Mouse (Mus musculus): ENCODE measurements at regions not wholly inside any gene's neighbourhood (a gene's known extent, or its start where the extent isn't known, plus 50 kb on each side); places are given as distances from the start of the nearest gene placed in this dataset.

DNA sequence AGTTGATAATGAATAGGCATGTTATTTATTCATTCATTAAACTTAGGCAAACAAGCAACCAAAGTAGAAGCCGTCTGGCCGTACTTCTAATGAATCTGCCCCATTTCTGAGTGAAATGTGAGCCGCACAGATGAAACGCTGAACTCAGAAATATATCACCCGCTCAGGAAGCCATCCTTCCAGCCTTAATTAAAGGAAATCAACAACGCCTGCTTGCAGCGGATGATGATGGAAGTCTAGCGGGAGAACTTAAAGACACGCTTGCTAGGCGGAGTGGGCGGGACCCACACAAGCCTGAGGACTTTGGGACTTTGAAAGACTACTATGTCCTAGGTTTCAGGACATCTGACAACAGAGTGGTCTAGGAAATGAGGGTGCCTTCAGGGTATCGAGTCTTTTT, 117.7 kb upstream of the Xylt1 start:
- no peak for DNase-seq (ENCODE audit: low spot score in 2 of 2)

DNA sequence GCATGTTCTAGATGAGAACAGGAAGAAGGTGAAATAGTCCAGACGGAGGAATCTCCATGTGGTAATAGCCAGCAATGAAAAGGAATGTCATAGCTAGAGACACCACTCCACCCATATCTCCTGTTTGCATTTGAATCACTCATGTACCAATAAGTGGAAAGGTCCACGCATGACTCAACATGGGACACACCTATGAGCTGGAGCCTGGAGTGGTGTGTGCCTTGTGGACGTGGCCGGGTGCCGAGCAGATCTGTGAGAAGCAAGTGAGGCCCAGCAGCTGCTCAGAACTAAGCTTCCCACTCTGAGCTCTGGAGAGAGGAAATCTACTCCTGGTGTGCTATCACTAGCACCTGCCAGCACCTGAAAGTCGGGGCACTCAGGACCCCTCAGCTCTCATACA, 116.4 kb upstream of the Xylt1 start:
- DNase-seq (ENCODE audit: low spot score in 2 of 2) = no peak

DNA sequence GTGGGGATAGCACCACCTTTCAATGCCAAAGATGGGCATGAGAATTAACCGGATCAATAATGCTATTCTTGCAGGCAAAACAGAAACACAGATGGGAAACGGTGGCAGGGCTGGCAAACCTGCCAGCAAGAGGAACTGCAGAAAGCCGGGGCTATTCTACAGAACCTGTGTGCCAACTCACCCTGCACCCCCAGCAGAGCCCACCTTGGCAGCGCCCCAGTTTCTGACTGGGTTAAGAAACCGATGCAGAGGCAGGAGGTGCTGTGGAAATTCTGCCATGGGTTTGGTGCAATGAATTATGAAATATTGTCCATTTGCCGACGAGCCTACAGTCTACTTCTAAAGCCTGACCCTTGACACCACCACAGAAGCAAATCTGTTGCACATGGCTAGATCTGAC, 112.7 kb upstream of the Xylt1 start:
- peak in 1 of 2 experiments; percentile 51 for DNase-seq (ENCODE audit: low spot score in 2 of 2)

DNA sequence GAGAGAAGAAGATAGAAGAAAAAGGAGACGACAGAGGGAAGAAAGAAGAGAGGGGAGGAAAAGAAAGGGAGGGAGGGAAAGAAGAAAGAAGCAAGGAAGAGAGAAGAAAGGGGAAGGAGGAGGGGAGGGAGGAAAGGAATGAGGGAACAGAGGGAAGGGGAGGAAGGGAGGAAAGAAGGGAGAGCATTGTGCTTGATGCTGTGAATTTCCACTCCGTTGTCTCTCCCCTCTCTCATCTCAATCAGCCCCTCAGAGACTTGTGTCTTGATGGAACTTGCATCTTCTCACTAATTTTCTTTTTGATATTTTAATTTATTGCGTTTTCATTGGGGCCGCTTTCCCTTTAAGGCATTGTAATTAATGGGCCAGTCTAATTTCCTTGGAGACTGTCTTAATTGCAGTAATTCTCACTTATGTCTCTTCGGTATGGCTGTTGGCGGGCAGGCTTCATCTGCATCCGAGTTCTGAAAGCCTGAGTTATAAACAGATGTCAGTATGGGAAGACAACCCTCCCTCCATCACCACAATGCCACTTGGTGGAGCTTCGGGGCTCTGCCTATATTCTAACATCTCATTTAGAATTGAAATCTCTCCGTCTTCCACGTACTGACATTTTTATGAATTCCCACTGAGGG, 111.4 kb upstream of the Xylt1 start:
- DNase-seq (ENCODE audit: low spot score in 2 of 2) = no peak

DNA sequence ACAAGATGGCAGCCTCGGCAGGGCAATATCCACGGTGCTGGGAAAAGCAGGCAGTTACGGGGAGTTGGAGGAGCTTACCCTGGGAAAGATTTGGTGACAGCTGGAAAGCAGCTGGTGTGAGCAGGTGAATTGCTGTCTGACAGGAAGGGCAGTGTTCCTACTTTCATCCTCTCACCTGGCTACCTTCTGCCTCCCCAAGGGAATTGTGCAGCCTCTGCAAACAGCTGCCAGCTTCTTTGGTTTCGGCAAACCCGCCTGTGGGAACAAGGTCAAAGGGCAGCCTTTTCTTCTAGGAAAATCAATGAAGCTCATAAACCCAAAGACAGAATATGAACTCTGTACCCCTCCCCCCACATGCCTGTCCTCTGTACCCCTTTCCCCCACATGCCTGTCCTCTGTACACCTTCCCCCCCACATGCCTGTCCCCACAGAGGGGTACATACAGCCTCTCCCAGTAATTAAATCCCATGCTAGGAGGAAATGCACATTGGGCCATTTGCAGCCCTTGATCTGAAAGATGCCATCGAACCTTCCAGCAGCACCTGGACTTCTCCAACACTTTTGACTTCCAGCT, 102.3 kb upstream of the Xylt1 start:
- DNase-seq (ENCODE audit: low spot score in 2 of 2) = no peak

DNA sequence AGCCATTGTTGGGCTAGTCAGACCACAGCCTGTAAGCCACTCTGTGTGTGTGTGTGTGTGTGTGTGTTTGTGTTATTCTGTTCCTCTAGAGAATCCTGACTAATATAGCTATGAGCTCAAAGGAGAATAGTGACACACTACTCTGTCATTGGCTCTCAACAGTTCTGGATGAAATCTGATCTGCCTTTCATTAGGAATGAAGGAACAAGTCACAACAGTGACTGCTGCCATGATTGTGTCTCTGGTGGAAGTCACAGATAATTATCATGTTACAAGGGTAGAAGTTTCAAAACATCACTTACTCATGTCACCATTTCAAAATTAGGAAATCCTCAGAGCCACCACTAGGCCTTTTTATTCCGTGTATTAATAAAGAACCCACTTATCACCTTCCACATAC, 98.6 kb upstream of the Xylt1 start:
- no peak for DNase-seq (ENCODE audit: low spot score in 2 of 2)

DNA sequence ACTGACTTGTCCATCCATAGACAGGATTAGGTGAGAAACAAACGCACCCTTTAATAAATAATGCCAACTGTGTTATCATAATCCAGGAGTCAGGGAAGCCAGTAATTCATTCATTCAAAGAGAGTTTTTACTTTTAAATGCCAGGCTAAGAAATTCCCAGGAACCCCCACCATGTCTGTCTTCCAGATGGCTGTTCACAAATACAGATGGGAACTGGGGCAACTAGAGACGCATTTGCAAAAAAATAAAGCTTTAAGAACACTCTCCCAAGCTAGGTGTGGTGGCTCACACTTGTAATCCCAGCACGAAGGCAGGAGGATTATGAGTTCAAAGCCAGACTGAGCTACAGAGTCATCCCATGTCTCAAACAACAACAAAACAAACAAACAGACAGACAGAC, 95.6 kb upstream of the Xylt1 start:
- DNase-seq (ENCODE audit: low spot score in 2 of 2) = no peak

DNA sequence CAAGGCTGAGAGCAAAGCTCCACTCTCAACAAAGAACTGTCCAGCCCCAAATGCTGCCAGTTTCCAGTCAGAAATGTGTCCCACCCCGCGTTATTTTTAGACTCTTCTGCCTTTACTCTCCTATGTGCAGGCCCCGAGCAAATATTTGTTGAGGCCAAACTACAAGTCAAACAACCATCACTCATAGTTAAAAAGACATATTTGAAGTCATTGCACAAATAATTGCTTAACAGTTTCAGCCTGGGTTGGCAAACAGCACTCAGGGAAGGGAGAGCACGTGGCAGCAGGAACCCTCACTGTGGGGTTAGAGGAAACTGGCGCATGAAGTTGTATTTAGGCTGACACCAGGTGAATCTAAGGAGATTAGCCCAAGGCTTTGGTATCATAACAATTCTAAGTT, 94.8 kb upstream of the Xylt1 start:
- DNase-seq (ENCODE audit: low spot score in 2 of 2) = no peak

DNA sequence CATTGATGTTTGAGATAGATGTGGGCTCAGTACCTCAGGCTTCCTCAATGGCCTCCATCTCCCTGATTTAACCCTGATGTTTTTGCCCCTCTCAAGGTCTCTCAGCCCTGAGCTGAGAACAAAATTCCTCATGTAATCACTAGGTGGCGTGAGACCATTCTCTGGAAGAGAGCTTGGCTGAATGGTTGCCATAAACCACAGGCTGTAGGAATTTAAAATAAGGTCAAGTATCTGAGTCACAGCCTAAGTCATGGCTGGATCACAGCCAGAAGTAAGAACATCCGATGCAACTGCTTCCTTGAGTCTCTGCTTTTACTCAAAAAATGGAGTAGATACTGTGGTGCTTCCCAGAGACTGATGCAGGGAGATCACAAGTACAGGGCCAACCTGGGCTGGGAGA, 77.1 kb upstream of the Xylt1 start:
- DNase-seq (ENCODE audit: low spot score in 2 of 2) = no peak

DNA sequence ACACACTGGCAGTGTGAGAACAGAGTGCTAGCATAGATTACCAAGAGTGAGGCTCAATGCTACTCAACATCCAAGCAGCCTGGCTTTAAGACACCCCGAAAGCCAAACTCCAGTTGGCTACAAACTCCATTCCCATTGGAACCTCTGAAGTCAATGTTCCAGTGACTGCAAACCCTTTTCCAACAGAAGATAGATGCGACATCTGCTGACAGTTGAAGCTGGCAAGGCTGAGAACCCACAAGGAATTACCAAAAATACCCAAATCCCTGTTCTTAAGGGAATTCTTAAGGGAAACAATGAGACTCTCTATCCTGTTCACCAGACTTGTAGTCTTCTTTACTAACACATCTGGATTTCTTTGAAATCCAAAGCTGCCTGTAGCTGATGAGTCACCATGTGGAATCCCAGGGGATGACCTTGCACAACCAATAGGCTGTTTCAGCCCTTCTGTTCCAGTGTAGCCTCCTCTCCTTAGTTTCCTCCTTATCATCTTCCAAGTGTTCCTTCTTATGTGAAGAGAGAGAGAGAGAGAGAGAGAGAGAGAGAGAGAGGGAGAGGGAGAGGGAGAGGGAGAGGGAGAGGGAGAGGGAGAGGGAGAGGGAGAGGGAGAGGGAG, 70.1 kb upstream of the Xylt1 start:
- DNase-seq (ENCODE audit: low spot score in 2 of 2) = no peak

DNA sequence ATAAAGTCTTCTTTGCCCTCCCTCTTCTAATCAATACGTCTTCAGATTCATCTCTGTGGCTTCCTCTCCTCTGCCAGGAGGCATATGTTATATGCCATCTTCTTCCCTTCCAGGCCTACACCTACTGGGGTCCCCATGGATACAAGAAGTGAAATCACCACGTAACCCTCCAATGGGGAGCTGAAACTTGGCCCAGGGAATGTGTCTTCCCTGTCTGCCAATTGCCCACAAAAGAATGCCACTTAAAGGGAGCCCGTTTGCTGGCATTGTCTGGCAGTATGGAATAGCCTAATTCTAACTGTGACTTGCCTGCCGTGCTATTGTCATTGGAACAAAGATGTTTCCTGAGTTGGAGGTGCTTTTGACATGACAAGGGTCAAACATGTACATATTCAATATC, 69.5 kb upstream of the Xylt1 start:
- no peak for DNase-seq (ENCODE audit: low spot score in 2 of 2)

DNA sequence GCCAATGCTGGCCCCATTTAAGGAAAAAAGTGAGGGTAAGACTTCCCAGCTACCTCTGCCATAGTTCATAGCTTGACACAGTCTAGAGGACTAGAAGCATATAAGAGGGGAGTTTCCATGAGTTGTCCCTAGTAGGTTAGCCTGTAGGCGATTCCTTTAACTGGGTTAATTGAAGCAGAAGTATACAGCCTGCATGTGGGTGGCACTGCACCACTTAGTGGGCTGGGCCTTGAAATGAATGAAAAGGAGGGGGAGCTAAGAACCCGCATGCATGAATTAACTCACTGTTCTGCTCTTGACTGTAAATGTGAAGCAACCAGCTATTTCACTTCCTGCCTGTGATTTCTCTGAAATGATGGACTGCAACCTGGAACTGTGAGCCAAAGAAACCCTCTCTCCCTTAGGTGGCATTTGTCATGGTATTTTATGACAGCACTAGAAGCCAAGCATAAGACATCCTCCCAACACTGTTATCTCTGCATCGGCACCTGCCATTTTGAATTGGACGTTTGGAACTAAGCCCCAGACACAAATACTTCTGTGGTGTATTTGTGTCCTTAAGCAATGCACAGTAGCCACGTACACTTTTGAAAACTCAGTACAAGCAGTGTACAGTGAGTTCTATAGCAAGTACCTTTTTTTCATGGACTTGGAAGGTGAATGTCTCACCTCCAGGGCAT, 64.5 kb upstream of the Xylt1 start:
- no peak for DNase-seq (ENCODE audit: low spot score in 2 of 2)

DNA sequence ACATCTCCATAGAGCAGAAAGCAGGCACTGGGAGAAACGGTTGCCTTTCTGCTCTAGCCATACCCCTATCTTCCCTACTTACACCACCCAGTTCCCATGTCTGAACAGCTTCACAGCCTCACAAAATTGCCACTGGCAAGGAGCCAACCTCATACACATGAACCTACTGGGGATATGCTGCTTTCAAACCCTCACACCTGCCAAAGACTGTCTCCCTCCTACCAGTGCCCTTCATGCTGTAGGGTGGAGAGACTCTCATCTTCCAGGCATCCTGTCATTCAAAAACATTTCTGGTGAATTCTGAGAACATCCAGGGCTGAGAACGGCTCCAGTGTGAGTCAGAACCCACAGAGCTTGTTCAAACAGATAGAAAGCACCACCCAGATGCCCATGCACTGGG, 63.4 kb upstream of the Xylt1 start:
- peak in 1 of 2 experiments; percentile 6 for DNase-seq (ENCODE audit: low spot score in 2 of 2)

DNA sequence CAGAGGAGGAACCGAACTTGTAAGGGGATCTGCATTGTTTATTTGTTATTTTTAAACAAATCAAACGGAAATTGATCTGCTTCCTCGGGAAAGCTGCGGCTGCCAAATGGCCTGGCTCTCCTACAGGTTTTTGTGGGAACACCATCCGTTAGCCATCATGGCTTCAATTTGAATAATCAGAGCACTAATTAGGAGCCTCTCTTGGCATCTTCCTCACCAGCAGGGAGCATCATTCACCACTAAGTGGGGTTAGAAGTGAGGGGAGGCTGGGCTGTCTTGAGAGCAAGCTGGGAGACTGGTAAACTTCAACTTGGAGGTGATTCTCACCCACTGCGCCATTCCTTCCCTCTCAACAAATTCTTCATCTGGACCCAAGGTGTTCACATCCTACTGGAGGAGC, 60.2 kb upstream of the Xylt1 start:
- peak in 1 of 2 experiments; percentile 5 for DNase-seq (ENCODE audit: low spot score in 2 of 2)
